ENCODE assay signal across 9 mouse cellular contexts in the genomic region with DNA sequence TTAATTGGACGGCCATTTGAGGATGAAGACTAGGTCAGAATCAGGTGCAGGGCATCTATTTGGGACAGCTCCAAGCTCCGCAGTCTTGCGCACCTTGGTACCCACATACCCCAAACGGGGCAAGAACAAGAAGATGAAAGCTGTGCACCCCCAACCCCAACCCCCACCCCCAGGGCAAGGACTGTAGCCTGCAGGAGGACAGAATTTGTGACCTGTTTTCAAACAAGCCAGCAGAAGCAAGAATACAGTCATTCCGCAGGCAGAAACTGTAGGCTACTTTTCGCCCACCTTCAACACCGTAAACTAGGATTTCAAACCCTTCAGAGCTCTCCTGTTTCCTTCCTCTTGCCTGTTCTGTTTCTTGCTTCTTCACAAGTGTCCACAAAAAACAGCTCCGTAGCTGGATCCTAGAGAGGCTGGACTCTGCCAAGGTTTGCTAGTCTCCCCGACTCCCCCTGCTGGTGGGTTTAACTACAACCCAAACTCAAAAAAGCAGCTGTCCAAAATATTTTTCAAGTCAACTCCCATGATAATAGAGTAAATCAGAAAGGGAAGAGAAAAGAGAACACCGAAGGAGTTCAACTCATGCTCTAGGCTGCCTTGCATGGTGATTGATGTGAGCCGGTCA.
A peak's percentile ranks its signal among the peaks of the same experiment; 100 is the strongest.
DNase-seq lines count a peak whose midpoint lies in the region; ATAC-seq and TF ChIP-seq lines count a peak whose summit lies in the region.
"Had no signal": no experiment of that assay in that cellular context is flagged by ENCODE, and none has a peak within 500 bp of the region (broad histone marks: within the 10 kb centered on the region; RNA-seq: fewer than 3 reads in every experiment).

No protein-coding gene starts in this region.

- H3K27me3 ChIP-seq in MEL (ENCODE audit: control insufficient read depth in 1 of 2, insufficient read depth in 2 of 2, low read length in 2 of 2) = no peaks in the 10 kb centered on the region
- H3K27me3 ChIP-seq in stomach, postnatal 0 days (ENCODE audit: control insufficient read depth, insufficient read depth, low read length) = no peaks in the 10 kb centered on the region
- H3K27me3 ChIP-seq: embryonic facial prominence, embryonic 15.5 days; megakaryocyte, embryonic 14.5 days had no signal

- DNase-seq in 3T3-L1 (ENCODE audit: low read depth, low spot score) (peak; percentile 65), MEL (ENCODE audit: low read depth, low spot score) (peak; percentile 6)
- DNase-seq in cerebellum, postnatal 36 days = peak; percentile 17 to 22
- peak; percentile 19 for DNase-seq in gastrocnemius, postnatal 25 days
- peak; percentile 60 to 73 for DNase-seq in layer of hippocampus, adult 2 months (ENCODE audit: low spot score in 2 of 2)
- peak; percentile 59 for DNase-seq in lung, postnatal 25 days (ENCODE audit: low spot score)
- DNase-seq in stomach, postnatal 0 days (ENCODE audit: low spot score) = peak; percentile 66

- no peak for TF ChIP-seq EP300 in MEL (IDR thresholded peaks at IDR 0.05; ENCODE audit: low read depth in 1 of 2, low read length in 2 of 2)
- no peak for TF ChIP-seq EP300 in stomach, postnatal 0 days (optimal IDR thresholded peaks at IDR 0.05)

- no peaks in the 10 kb centered on the region for H3K79me2 ChIP-seq in MEL (ENCODE audit: control insufficient read depth, insufficient read depth, low read length, poor library complexity)

- no peaks in the 10 kb centered on the region for H3K36me3 ChIP-seq in MEL (ENCODE audit: control insufficient read depth in 1 of 2, insufficient read depth in 2 of 2, low read length in 2 of 2)
- H3K36me3 ChIP-seq in stomach, postnatal 0 days (ENCODE audit: control insufficient read depth, insufficient read depth, low read length) = no peaks in the 10 kb centered on the region
- H3K36me3 ChIP-seq: embryonic facial prominence, embryonic 15.5 days had no signal

- peak in 2 of 3 experiments; percentile 9 to 22; a peak in 2 of 6 replicates for TF ChIP-seq CTCF in MEL (IDR thresholded peaks at IDR 0.05 in 2 of 3, conservative IDR thresholded peaks at IDR 0.05 in 1 of 3; ENCODE audit: control insufficient read depth in 1 of 3, insufficient read depth in 1 of 3, low read depth in 2 of 3, low read length in 3 of 3, poor library complexity in 1 of 3, severe bottlenecking in 1 of 3)
- peak; percentile 86 for TF ChIP-seq CTCF in layer of hippocampus, adult 2 months (conservative IDR thresholded peaks at IDR 0.05)
- TF ChIP-seq CTCF in stomach, postnatal 0 days (IDR thresholded peaks at IDR 0.05; ENCODE audit: low read depth) = peak; percentile 72

- H3K9me3 ChIP-seq in MEL (replicated peaks; ENCODE audit: insufficient read depth, low read length) = no peaks in the 10 kb centered on the region
- H3K9me3 ChIP-seq in stomach, postnatal 0 days (ENCODE audit: control insufficient read depth, low read length) = no peaks in the 10 kb centered on the region
- H3K9me3 ChIP-seq: embryonic facial prominence, embryonic 15.5 days had no signal

- H3K4me2 ChIP-seq in stomach, postnatal 0 days (replicated peaks; ENCODE audit: low read depth) = no peak overlapping the region
- H3K4me2 ChIP-seq: embryonic facial prominence, embryonic 15.5 days had no signal

- no peaks in the 10 kb centered on the region for H3K4me1 ChIP-seq in MEL (ENCODE audit: control insufficient read depth in 1 of 2, insufficient read depth in 2 of 2, low read length in 2 of 2)
- no peaks in the 10 kb centered on the region for H3K4me1 ChIP-seq in stomach, postnatal 0 days (replicated peaks; ENCODE audit: control insufficient read depth, insufficient read depth)
- H3K4me1 ChIP-seq: megakaryocyte, embryonic 14.5 days had no signal

- no peak for TF ChIP-seq POLR2A in MEL (IDR thresholded peaks at IDR 0.05; ENCODE audit: control insufficient read depth in 1 of 2, insufficient read depth in 1 of 2, low read depth in 1 of 2, low read length in 2 of 2, poor library complexity in 1 of 2)

- H3K27ac ChIP-seq in MEL (ENCODE audit: control insufficient read depth, low read depth, low read length) = no peak overlapping the region
- H3K27ac ChIP-seq in layer of hippocampus, adult 2 months = peak overlapping the region; percentile 74
- no peak overlapping the region for H3K27ac ChIP-seq in stomach, postnatal 0 days (replicated peaks)
- H3K27ac ChIP-seq: embryonic facial prominence, embryonic 15.5 days had no signal

- ATAC-seq in stomach, postnatal 0 days (ENCODE audit: low FRiP score, low TSS enrichment) = no peak

- no peak overlapping the region for H3K4me3 ChIP-seq in MEL (ENCODE audit: control insufficient read depth in 1 of 2, insufficient read depth in 1 of 2, low read depth in 2 of 2, low read length in 2 of 2)
- no peak overlapping the region for H3K4me3 ChIP-seq in layer of hippocampus, adult 2 months
- no peak overlapping the region for H3K4me3 ChIP-seq in stomach, postnatal 0 days (ENCODE audit: low read depth, low read length)
- H3K4me3 ChIP-seq: embryonic facial prominence, embryonic 15.5 days; megakaryocyte, embryonic 14.5 days had no signal

- no peak for TF ChIP-seq RAD21 in MEL (IDR thresholded peaks at IDR 0.05; ENCODE audit: low read depth, low read length)

- H3K9ac ChIP-seq in MEL (ENCODE audit: control insufficient read depth, low read depth, low read length, poor library complexity, severe bottlenecking) = no peak overlapping the region
- H3K9ac ChIP-seq in stomach, postnatal 0 days (ENCODE audit: low read length) = no peak overlapping the region
- H3K9ac ChIP-seq: embryonic facial prominence, embryonic 15.5 days had no signal

- 69% methylated on average over 11 of the region's 11 CpGs for WGBS in stomach, postnatal 0 days

TF ChIP-seq in MEL, 35 proteins besides CTCF, POLR2A, EP300 and RAD21:
- TF ChIP-seq USF2 (IDR thresholded peaks at IDR 0.05; ENCODE audit: borderline replicate concordance in 1 of 2, insufficient read depth in 1 of 2, low read depth in 1 of 2, low read length in 2 of 2) (no peak), SMC3 (IDR thresholded peaks at IDR 0.05; ENCODE audit: low read depth, low read length) (peak; percentile 26; the same call in 1 of the 2 replicates)

Comparison
In these comparisons a context has a peak if more than half of its experiments do, and no peak if none do; other contexts are left out.
1. DNase-seq: peak in every context shown above with its lines; median percentile 66 in layer of hippocampus, adult 2 months; 66 in stomach, postnatal 0 days; 65 in 3T3-L1; 59 in lung, postnatal 25 days; 20 in cerebellum, postnatal 36 days; 19 in gastrocnemius, postnatal 25 days; 6 in MEL.
2. CTCF ChIP-seq: peak in every context shown above with its lines; median percentile 86 in layer of hippocampus, adult 2 months; 72 in stomach, postnatal 0 days; 16 in MEL.